Mouse (Mus musculus): Measurements from ENCODE around the gene Efcab11. TPM values are rescaled to one million over a fixed set of nuclear protein-coding genes. Genes with fewer than 3 reads are reported as not detected.

The Efcab11 gene
- polyA plus RNA-seq, 1 experiment: 2.4 TPM

GRCm38 (mm10) chr12:99715129-99716037 is 168.9 kb downstream of the Efcab11 start:
- TF ChIP-seq POLR2A (IDR thresholded peaks at IDR 0.05; ENCODE audit: control insufficient read depth, extremely low read depth, insufficient read depth, low read length, poor library complexity) (no peak), CTCF (IDR thresholded peaks at IDR 0.05; ENCODE audit: borderline replicate concordance, control insufficient read depth, extremely low read depth, insufficient read depth, low read length, poor library complexity) (no peak)
- H3K4me3 ChIP-seq (ENCODE audit: control insufficient read depth, insufficient read depth, low read length): no peak overlapping the region
- 94% methylated on average over 9 of the region's 9 CpGs for WGBS
- H3K27ac ChIP-seq (ENCODE audit: control insufficient read depth, insufficient read depth, low read length): no peak overlapping the region
- H3K36me3 ChIP-seq (ENCODE audit: control insufficient read depth, insufficient read depth, low read length): no peaks in the 10 kb centered on the region
- no peaks in the 10 kb centered on the region for H3K4me1 ChIP-seq (replicated peaks; ENCODE audit: control insufficient read depth, insufficient read depth, low read length)
- no peak for DNase-seq
- H3K27me3 ChIP-seq (ENCODE audit: control insufficient read depth, insufficient read depth, low read length): no peaks in the 10 kb centered on the region

GRCm38 (mm10) chr12:99712214-99712613 is 172.0 kb downstream of the Efcab11 start:
- TF ChIP-seq CTCF (IDR thresholded peaks at IDR 0.05; ENCODE audit: borderline replicate concordance, control insufficient read depth, extremely low read depth, insufficient read depth, low read length, poor library complexity): no peak
- no peak for TF ChIP-seq POLR2A (IDR thresholded peaks at IDR 0.05; ENCODE audit: control insufficient read depth, extremely low read depth, insufficient read depth, low read length, poor library complexity)
- H3K4me3 ChIP-seq (ENCODE audit: control insufficient read depth, insufficient read depth, low read length): no peak overlapping the region
- no peak for DNase-seq
- no peaks in the 10 kb centered on the region for H3K4me1 ChIP-seq (replicated peaks; ENCODE audit: control insufficient read depth, insufficient read depth, low read length)
- H3K27ac ChIP-seq (ENCODE audit: control insufficient read depth, insufficient read depth, low read length): no peak overlapping the region
- no peaks in the 10 kb centered on the region for H3K36me3 ChIP-seq (ENCODE audit: control insufficient read depth, insufficient read depth, low read length)
- no peaks in the 10 kb centered on the region for H3K27me3 ChIP-seq (ENCODE audit: control insufficient read depth, insufficient read depth, low read length)
- 93% methylated on average over 5 of the region's 5 CpGs for WGBS

- no peaks in the 10 kb centered on the region for H3K27me3 ChIP-seq (ENCODE audit: control insufficient read depth, insufficient read depth, low read length)
- 89% methylated on average over 8 of the region's 8 CpGs for WGBS
These were observed 182.0 kb downstream of the Efcab11 start for GRCm38 (mm10) chr12:99702248-99702647.

GRCm38 (mm10) chr12:99700380-99700779 is 183.9 kb downstream of the Efcab11 start:
- TF ChIP-seq CTCF (IDR thresholded peaks at IDR 0.05; ENCODE audit: borderline replicate concordance, control insufficient read depth, extremely low read depth, insufficient read depth, low read length, poor library complexity): no peak
- TF ChIP-seq POLR2A (IDR thresholded peaks at IDR 0.05; ENCODE audit: control insufficient read depth, extremely low read depth, insufficient read depth, low read length, poor library complexity): no peak
- 45% methylated on average over 7 of the region's 7 CpGs for WGBS
- Histone ChIP-seq H3K27me3 (ENCODE audit: control insufficient read depth, insufficient read depth, low read length) (no peaks in the 10 kb centered on the region), H3K36me3 (ENCODE audit: control insufficient read depth, insufficient read depth, low read length) (no peaks in the 10 kb centered on the region), H3K4me1 (replicated peaks; ENCODE audit: control insufficient read depth, insufficient read depth, low read length) (peaks cover 5% of the 10 kb centered on the region; the same call in 1 of the 2 replicates), H3K27ac (ENCODE audit: control insufficient read depth, insufficient read depth, low read length) (no peak overlapping the region), H3K4me3 (ENCODE audit: control insufficient read depth, insufficient read depth, low read length) (no peak overlapping the region)
- no peak for DNase-seq

More at GRCm38 (mm10) chr12:99702248-99702647, 182.0 kb downstream of the Efcab11 start:
- Histone ChIP-seq H3K4me3 (ENCODE audit: control insufficient read depth, insufficient read depth, low read length) (no peak overlapping the region), H3K36me3 (ENCODE audit: control insufficient read depth, insufficient read depth, low read length) (no peaks in the 10 kb centered on the region), H3K27ac (ENCODE audit: control insufficient read depth, insufficient read depth, low read length) (no peak overlapping the region), H3K4me1 (replicated peaks; ENCODE audit: control insufficient read depth, insufficient read depth, low read length) (peaks cover 5% of the 10 kb centered on the region; the same call in 1 of the 2 replicates)
- no peak for DNase-seq
- TF ChIP-seq CTCF (IDR thresholded peaks at IDR 0.05; ENCODE audit: borderline replicate concordance, control insufficient read depth, extremely low read depth, insufficient read depth, low read length, poor library complexity): no peak

GRCm38 (mm10) chr12:99699379-99700023 is 184.7 kb downstream of the Efcab11 start:
- Histone ChIP-seq H3K27me3 (ENCODE audit: control insufficient read depth, insufficient read depth, low read length) (no peaks in the 10 kb centered on the region), H3K4me3 (ENCODE audit: control insufficient read depth, insufficient read depth, low read length) (no peak overlapping the region), H3K36me3 (ENCODE audit: control insufficient read depth, insufficient read depth, low read length) (no peaks in the 10 kb centered on the region), H3K27ac (ENCODE audit: control insufficient read depth, insufficient read depth, low read length) (no peak overlapping the region), H3K4me1 (replicated peaks; ENCODE audit: control insufficient read depth, insufficient read depth, low read length) (peaks cover 5% of the 10 kb centered on the region; the same call in 1 of the 2 replicates)
- DNase-seq: no peak
- WGBS: 81% methylated on average over 5 of the region's 5 CpGs
- TF ChIP-seq POLR2A (IDR thresholded peaks at IDR 0.05; ENCODE audit: control insufficient read depth, extremely low read depth, insufficient read depth, low read length, poor library complexity) (no peak), CTCF (IDR thresholded peaks at IDR 0.05; ENCODE audit: borderline replicate concordance, control insufficient read depth, extremely low read depth, insufficient read depth, low read length, poor library complexity) (no peak)

GRCm38 (mm10) chr12:99694066-99694465 is 190.2 kb downstream of the Efcab11 start:
- Histone ChIP-seq H3K4me3 (ENCODE audit: control insufficient read depth, insufficient read depth, low read length) (no peak overlapping the region), H3K4me1 (replicated peaks; ENCODE audit: control insufficient read depth, insufficient read depth, low read length) (no peaks in the 10 kb centered on the region), H3K27me3 (ENCODE audit: control insufficient read depth, insufficient read depth, low read length) (no peaks in the 10 kb centered on the region), H3K27ac (ENCODE audit: control insufficient read depth, insufficient read depth, low read length) (no peak overlapping the region), H3K36me3 (ENCODE audit: control insufficient read depth, insufficient read depth, low read length) (no peaks in the 10 kb centered on the region)
- TF ChIP-seq CTCF (IDR thresholded peaks at IDR 0.05; ENCODE audit: borderline replicate concordance, control insufficient read depth, extremely low read depth, insufficient read depth, low read length, poor library complexity) (no peak), POLR2A (IDR thresholded peaks at IDR 0.05; ENCODE audit: control insufficient read depth, extremely low read depth, insufficient read depth, low read length, poor library complexity) (no peak)
- no peak for DNase-seq
- WGBS: 97% methylated on average over 3 of the region's 3 CpGs
